ENCODE assay signal across 8 mouse cellular contexts in genomic region chr11:76763053-76763740, GRCm38 (mm10). TPM values are rescaled to one million over a fixed set of nuclear protein-coding genes. Genes with fewer than 3 reads are reported as not detected.
DNase-seq lines count a peak whose midpoint lies in the region; ATAC-seq and TF ChIP-seq lines count a peak whose summit lies in the region.

TSS of gene Gosr1 (minus strand) at chr11:76763579.

- peak; percentile 98 for ATAC-seq in forebrain, embryonic 15.5 days (replicated peaks)
- ATAC-seq in neutrophil, adult 5-6 weeks (ENCODE audit: extremely low read depth, insufficient number of reproducible peaks, low FRiP score, poor library complexity, severe bottlenecking), result peak; percentile 100

- H3K4me3 ChIP-seq in ES-E14 (ENCODE audit: insufficient read depth in 1 of 2, low read depth in 1 of 2, low read length in 2 of 2, poor library complexity in 1 of 2, severe bottlenecking in 1 of 2), result peak within 1 kb of the TSS; percentile 86 to 99
- peak within 1 kb of the TSS; percentile 62 for H3K4me3 ChIP-seq in forebrain, embryonic 15.5 days
- H3K4me3 ChIP-seq in lung, adult 2 months (replicated peaks; ENCODE audit: extremely low read depth, low read depth, low read length), result peak within 1 kb of the TSS; percentile 100

- H3K36me3 ChIP-seq in ES-E14 (ENCODE audit: control insufficient read depth, insufficient read depth, low read length, poor library complexity, severe bottlenecking), result peaks cover 6% of the 10 kb centered on the region; the same call in 1 of the 2 replicates
- H3K36me3 ChIP-seq in forebrain, embryonic 15.5 days, result peaks cover 24% of the 10 kb centered on the region

- in situ Hi-C loops in ES-E14 (cut with MboI; ENCODE audit: low sequenced_read_pairs in 2 of 2, unreplicated experiment in 2 of 2), result no loop called here

- H3K9me3 ChIP-seq in ES-E14 (ENCODE audit: control insufficient read depth, insufficient read depth, low read depth, low read length), result no peaks in the 10 kb centered on the region
- H3K9me3 ChIP-seq in forebrain, embryonic 15.5 days, result no peaks in the 10 kb centered on the region

- peak within 1 kb of the TSS; percentile 76 for H3K4me2 ChIP-seq in forebrain, embryonic 15.5 days (replicated peaks)

- peak; percentile 76 for TF ChIP-seq CTCF in lung, adult 2 months (IDR thresholded peaks at IDR 0.05; ENCODE audit: insufficient read depth, low read length)

- peak within 1 kb of the TSS; percentile 93 for H3K9ac ChIP-seq in ES-E14 (ENCODE audit: insufficient read depth, low read depth, low read length, poor library complexity, severe bottlenecking)
- H3K9ac ChIP-seq in forebrain, embryonic 15.5 days (replicated peaks), result peak within 1 kb of the TSS; percentile 86

- under 1% methylated on average over 28 of the region's 28 CpGs for WGBS in forebrain, embryonic 15.5 days
- under 1% methylated on average over 28 of the region's 28 CpGs for WGBS in lung, adult 2 months

- 0 out of 2 replicates have a peak, but pooled peaks cover 6% of the 10 kb centered on the region for H3K27me3 ChIP-seq in forebrain, embryonic 15.5 days

- intact Hi-C loops in heart, postnatal 25 days (cut with DNase I), result no loop called here

- H3K27ac ChIP-seq in ES-E14 (ENCODE audit: insufficient read depth, low read depth, low read length, poor library complexity, severe bottlenecking), result peak within 1 kb of the TSS; percentile 34; the same call in 1 of the 2 replicates
- peak within 1 kb of the TSS; percentile 82 for H3K27ac ChIP-seq in forebrain, embryonic 15.5 days (replicated peaks)

- peaks cover 0 to 3% of the 10 kb centered on the region in 2 experiments; a peak in 1 of 4 replicates for H3K4me1 ChIP-seq in ES-E14 (ENCODE audit: control insufficient read depth in 2 of 2, insufficient read depth in 2 of 2, low read length in 2 of 2, poor library complexity in 1 of 2)
- H3K4me1 ChIP-seq in forebrain, embryonic 15.5 days, result peaks cover 13% of the 10 kb centered on the region
- peaks cover 2% of the 10 kb centered on the region; the same call in 1 of the 2 replicates for H3K4me1 ChIP-seq in lung, adult 2 months (ENCODE audit: control insufficient read depth, insufficient read depth, low read length)

- TF ChIP-seq POLR2A in lung, adult 2 months (IDR thresholded peaks at IDR 0.05; ENCODE audit: borderline replicate concordance, extremely low read depth, low read depth, low read length), result peak; percentile 80; the same call in 1 of the 2 replicates

- DNase-seq in ES-E14 (ENCODE audit: low read depth, low spot score), result peak; percentile 99
- DNase-seq in cerebellum, adult 11-12 months, result peak; percentile 90
- DNase-seq in heart, postnatal 25 days (ENCODE audit: low spot score), result peak; percentile 83
- DNase-seq in layer of hippocampus, adult 18-20 months (ENCODE audit: low spot score in 2 of 2), result peak; percentile 91 to 96
- DNase-seq in lung, adult 2 months, result peak; percentile 84
- peak; percentile 81 to 86 for DNase-seq in thymus, adult 18-20 months

TF ChIP-seq in ES-E14, 5 proteins besides CTCF, POLR2A, EP300 and RAD21:
- TF ChIP-seq MAFK (IDR thresholded peaks at IDR 0.05; ENCODE audit: insufficient read depth, low read depth, low read length) (no peak), HCFC1 (IDR thresholded peaks at IDR 0.05; ENCODE audit: borderline replicate concordance, insufficient read depth, low read length) (peak; percentile 78; the same call in 1 of the 2 replicates)
TF ChIP-seq in ES-E14: peak in this region for 1.

RNA-seq across cellular contexts. Expression of gene Gosr1, which starts in this region (rescaled TPM):
- 10.9 and 18.3 TPM in 2 replicates for total RNA-seq in ES-E14 (2012; rRNA removed)
- 27.1 and 27.4 TPM in 2 replicates for polyA plus RNA-seq in forebrain, embryonic 15.5 days (2015; fragmentation: Nextera tagmentation; extraction: Ambion mirVana)
- total RNA-seq in heart, postnatal 25 days (2021), result 10 to 100 TPM; 25.2 to 26.7 TPM
- total RNA-seq in layer of hippocampus, adult 18-20 months (2021), result 10 to 100 TPM; 54.9 to 58.2 TPM
- 14.3 and 21.2 TPM in 2 replicates for polyA plus RNA-seq in lung, adult 2 months (2012; rRNA removed)
- total RNA-seq in neutrophil, adult 5-6 weeks (2017), result 43.6 and 97.4 TPM in 2 replicates

Comparison
In these comparisons a context has a peak if more than half of its experiments do, and no peak if none do; other contexts are left out.
1. Peak in every context shown above with its lines: DNase-seq, ATAC-seq, H3K4me3 ChIP-seq and H3K27ac ChIP-seq.